Mouse (Mus musculus) embryonic facial prominence, embryonic 11.5 days (tissue): ENCODE results near the gene Mapk6. TPM values are rescaled to one million over a fixed set of nuclear protein-coding genes. Genes with fewer than 3 reads are reported as not detected.

Experiments used
- ATAC-seq: fragments of 200-750 bp; cut with Nextera tagmentation; replicated peaks from 2 replicates; pipeline ENCODE4 v1.8.0; 2017; ENCODE audit warnings: low read depth; ENCODE audit not compliant: insufficient number of reproducible peaks, low FRiP score, low TSS enrichment
- DNase-seq: peaks from one replicate; pipeline ENCODE4 v3.0.0-alpha.2; 2015; ENCODE audit warnings: low spot score
- H3K27ac ChIP-seq: fragments of 300-500 bp; sonication (generic); replicated peaks from 2 replicates; pipeline ENCODE4 v1.5.1; 2014; ENCODE audit warnings: mild to moderate bottlenecking, low read depth, low read length, control low read depth
- H3K27me3 ChIP-seq: fragments of 300-500 bp; sonication (generic); 2 replicates; pipeline ENCODE4 v1.6.1; 2014; ENCODE audit warnings: mild to moderate bottlenecking, low read length, moderate library complexity, mixed read lengths; ENCODE audit not compliant: control insufficient read depth, insufficient read depth
- H3K36me3 ChIP-seq: fragments of 300-500 bp; sonication (generic); replicated peaks from 2 replicates; pipeline ENCODE4 v1.6.1; 2014; ENCODE audit warnings: low read depth, mild to moderate bottlenecking, low read length, moderate library complexity, mixed read lengths; ENCODE audit not compliant: control insufficient read depth, insufficient read depth
- H3K4me1 ChIP-seq: fragments of 300-500 bp; sonication (generic); 2 replicates; pipeline ENCODE4 v1.6.1; 2014; ENCODE audit warnings: low read length, mixed read lengths; ENCODE audit not compliant: control insufficient read depth, insufficient read depth
- H3K4me2 ChIP-seq: fragments of 300-500 bp; sonication (generic); 2 replicates; pipeline ENCODE4 v1.6.1; 2014; ENCODE audit warnings: low read depth, mild to moderate bottlenecking, control low read depth, low read length, moderate library complexity
- H3K4me3 ChIP-seq: fragments of 300-500 bp; sonication (generic); 2 replicates; pipeline ENCODE4 v1.5.1; 2014; ENCODE audit warnings: low read depth, low read length, control low read depth
- H3K9ac ChIP-seq: fragments of 300-500 bp; sonication (generic); replicated peaks from 2 replicates; pipeline ENCODE4 v1.6.1; 2014; ENCODE audit warnings: mild to moderate bottlenecking, control low read depth, low read length
- H3K9me3 ChIP-seq: fragments of 300-500 bp; sonication (generic); replicated peaks from 2 replicates; pipeline ENCODE4 v1.6.1; 2016; ENCODE audit warnings: mild to moderate bottlenecking, low read length, inconsistent platforms, mixed read lengths; ENCODE audit not compliant: control insufficient read depth
- WGBS: fragments of 180-500 bp; shearing (Covaris S2); extraction: QIAGEN DNeasy Blood & Tissue Kit; methylation state at CpG from one replicate; pipeline ENCODE4 v1.1.7; 2014; 5-methylcytosine and 5-hydroxymethylcytosine counted together
- polyA plus RNA-seq: library from polyadenylated mRNA; unstranded; fragments of >200 nt; fragmentation: Nextera tagmentation; extraction: Ambion mirVana; gene quantifications from 2 replicates; pipeline ENCODE4 v1.2.1, GENCODE M21; 2014

The Mapk6 gene
- polyA plus RNA-seq, 1 experiment from 2014 or later, result 152 TPM

GRCm38 (mm10) chr9:75429040-75429439 lies 19.2 kb upstream of the Mapk6 start:
- 94% methylated on average over 2 of the region's 2 CpGs for WGBS
- no peaks in the 10 kb centered on the region for H3K36me3 ChIP-seq
- ATAC-seq (no peak), DNase-seq (no peak)
- no peak overlapping the region for H3K9ac ChIP-seq
- H3K9me3 ChIP-seq, result no peaks in the 10 kb centered on the region
- H3K4me1 ChIP-seq, result no peaks in the 10 kb centered on the region
- no peak overlapping the region for H3K4me2 ChIP-seq
- H3K4me3 ChIP-seq, result no peak overlapping the region
- H3K27me3 ChIP-seq, result no peaks in the 10 kb centered on the region
- no peak overlapping the region for H3K27ac ChIP-seq

DNA sequence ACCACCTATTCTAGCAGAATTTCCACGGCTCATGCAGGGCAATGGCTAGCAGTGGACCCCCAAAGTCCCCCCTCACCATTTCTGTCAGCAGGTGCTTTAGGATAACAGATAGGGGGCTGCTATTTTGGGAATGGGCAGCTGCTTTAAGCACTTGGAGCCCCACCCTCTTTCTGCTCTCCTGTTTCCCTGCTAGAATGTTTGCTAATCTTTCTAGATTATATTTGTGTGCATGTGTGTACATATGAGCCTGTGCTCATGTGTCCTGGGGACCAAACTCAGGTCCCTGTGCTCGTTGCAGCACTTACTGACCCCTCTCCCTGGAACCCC lies 18.4 kb upstream of the Mapk6 start:
- ATAC-seq (no peak), DNase-seq (no peak)
- Histone ChIP-seq H3K4me2 (no peak overlapping the region), H3K9ac (no peak overlapping the region), H3K27me3 (no peaks in the 10 kb centered on the region), H3K4me1 (no peaks in the 10 kb centered on the region), H3K4me3 (no peak overlapping the region), H3K9me3 (no peaks in the 10 kb centered on the region), H3K36me3 (no peaks in the 10 kb centered on the region), H3K27ac (no peak overlapping the region)
- 64% methylated on average over 2 of the region's 2 CpGs for WGBS

GRCm38 (mm10) chr9:75427366-75428273 lies 17.8 kb upstream of the Mapk6 start:
- ATAC-seq, result no peak
- no peak overlapping the region for H3K4me2 ChIP-seq
- 83% methylated on average over 9 of the region's 9 CpGs for WGBS
- H3K4me1 ChIP-seq, result no peaks in the 10 kb centered on the region
- no peak for DNase-seq
- H3K4me3 ChIP-seq, result no peak overlapping the region
- no peaks in the 10 kb centered on the region for H3K9me3 ChIP-seq
- H3K9ac ChIP-seq, result no peak overlapping the region
- no peaks in the 10 kb centered on the region for H3K36me3 ChIP-seq
- no peaks in the 10 kb centered on the region for H3K27me3 ChIP-seq
- H3K27ac ChIP-seq, result no peak overlapping the region

DNA sequence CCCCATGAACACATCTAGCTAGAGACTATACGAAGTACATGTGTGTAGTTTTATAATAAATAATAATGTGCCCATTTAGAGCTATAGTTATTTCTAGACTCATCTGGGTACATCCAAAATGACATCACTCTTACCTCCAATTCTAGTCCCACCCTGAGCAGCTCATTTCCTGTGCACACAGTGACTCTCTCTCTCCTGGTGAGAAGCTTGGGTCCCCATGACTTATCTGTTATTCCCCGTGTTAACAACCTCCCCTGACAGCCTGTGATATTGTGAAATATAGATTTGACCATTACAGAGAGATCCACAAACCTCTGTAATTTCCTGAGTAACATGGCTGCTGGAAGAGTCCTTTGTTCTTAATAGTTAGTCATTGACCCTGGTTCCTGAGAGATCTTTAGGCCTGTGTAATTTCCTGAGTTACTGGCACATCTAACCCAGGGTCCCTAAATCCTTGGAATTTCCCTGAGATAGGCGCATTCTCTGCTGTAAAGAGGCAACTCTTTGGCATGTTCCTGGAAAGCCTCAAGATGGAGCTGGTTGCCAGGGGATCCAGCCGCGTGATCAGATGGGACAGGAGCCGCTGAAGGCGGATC lies 16.1 kb upstream of the Mapk6 start:
- H3K27me3 ChIP-seq, result no peaks in the 10 kb centered on the region
- no peak overlapping the region for H3K9ac ChIP-seq
- no peaks in the 10 kb centered on the region for H3K9me3 ChIP-seq
- DNase-seq, result no peak
- no peak for ATAC-seq
- no peak overlapping the region for H3K27ac ChIP-seq
- H3K4me1 ChIP-seq, result no peaks in the 10 kb centered on the region
- no peaks in the 10 kb centered on the region for H3K36me3 ChIP-seq
- H3K4me3 ChIP-seq, result no peak overlapping the region
- WGBS, result 84% methylated on average over 7 of the region's 7 CpGs
- H3K4me2 ChIP-seq, result no peak overlapping the region

DNA sequence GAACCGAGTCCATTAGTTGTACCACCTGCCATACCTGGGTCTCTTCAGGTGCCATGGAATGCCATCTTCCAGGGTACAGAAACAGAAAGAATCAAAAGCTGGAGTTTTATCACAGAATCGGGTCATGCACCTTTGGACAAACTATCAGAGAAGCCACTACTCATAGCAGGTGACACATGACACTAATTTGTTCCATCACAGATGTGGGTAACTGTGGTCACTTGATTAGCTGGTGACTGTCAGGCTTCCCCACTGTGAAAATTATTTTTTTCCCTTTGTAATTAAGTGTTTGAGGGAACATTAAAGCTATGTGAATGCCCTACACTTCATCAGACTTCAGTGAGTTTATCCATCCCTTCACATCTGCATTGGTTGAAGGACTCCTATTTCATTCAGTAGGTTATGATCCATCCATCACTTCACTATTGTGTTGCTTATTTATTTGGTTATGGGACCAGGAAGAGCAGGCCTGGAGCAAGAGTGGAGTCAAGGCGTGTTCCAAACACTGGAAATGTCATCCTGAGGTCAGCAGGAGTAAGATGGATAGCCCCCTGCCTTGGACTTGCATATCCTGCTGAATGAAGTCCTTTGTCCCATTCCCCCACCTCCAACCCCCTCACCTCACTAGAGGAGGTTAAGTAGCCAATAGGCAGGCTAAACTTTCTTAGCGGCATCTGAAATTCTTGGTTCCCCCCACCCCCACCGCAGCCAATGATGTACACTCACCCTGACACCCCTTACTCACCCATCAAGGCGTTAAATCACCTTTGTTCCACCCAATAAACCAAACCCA lies 14.7 kb upstream of the Mapk6 start:
- H3K9me3 ChIP-seq, result no peaks in the 10 kb centered on the region
- H3K4me3 ChIP-seq, result no peak overlapping the region
- H3K36me3 ChIP-seq, result no peaks in the 10 kb centered on the region
- H3K27ac ChIP-seq, result no peak overlapping the region
- WGBS, result 65% methylated on average over 6 of the region's 6 CpGs
- ATAC-seq (no peak), DNase-seq (no peak)
- H3K27me3 ChIP-seq, result no peaks in the 10 kb centered on the region
- no peak overlapping the region for H3K9ac ChIP-seq
- no peak overlapping the region for H3K4me2 ChIP-seq
- H3K4me1 ChIP-seq, result no peaks in the 10 kb centered on the region

- Histone ChIP-seq H3K9ac (no peak overlapping the region), H3K36me3 (no peaks in the 10 kb centered on the region), H3K4me2 (no peak overlapping the region), H3K27me3 (no peaks in the 10 kb centered on the region), H3K4me1 (no peaks in the 10 kb centered on the region), H3K4me3 (no peak overlapping the region), H3K27ac (no peak overlapping the region), H3K9me3 (no peaks in the 10 kb centered on the region)
- 60% methylated on average over 5 of the region's 5 CpGs for WGBS
- DNase-seq (no peak), ATAC-seq (no peak)
Observed at GRCm38 (mm10) chr9:75423683-75424082, 13.9 kb upstream of the Mapk6 start.

DNA sequence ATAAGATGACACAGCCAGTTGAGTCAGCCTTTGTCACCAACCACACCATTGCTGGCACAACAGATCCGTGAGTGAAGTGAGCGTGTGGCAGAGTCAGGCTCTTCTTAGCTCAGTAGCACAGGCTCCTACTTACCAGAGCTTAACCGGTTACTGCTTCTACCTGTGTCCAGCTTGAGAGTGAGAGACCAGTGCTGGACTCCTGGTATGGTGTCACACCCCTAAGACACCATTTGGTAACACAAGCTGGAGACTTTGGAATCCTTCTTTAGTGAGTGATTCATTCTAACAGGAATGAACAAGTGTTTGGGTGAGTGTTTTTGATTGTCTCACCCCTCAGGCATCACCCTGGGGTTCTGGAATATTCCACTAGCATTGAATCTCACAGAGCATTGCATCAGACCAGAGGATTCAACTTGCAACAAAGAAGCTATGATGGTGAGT lies 12.5 kb upstream of the Mapk6 start:
- Histone ChIP-seq H3K36me3 (no peaks in the 10 kb centered on the region), H3K9me3 (no peaks in the 10 kb centered on the region), H3K9ac (no peak overlapping the region), H3K4me3 (no peak overlapping the region), H3K27ac (no peak overlapping the region), H3K27me3 (no peaks in the 10 kb centered on the region), H3K4me1 (no peaks in the 10 kb centered on the region), H3K4me2 (no peak overlapping the region)
- whole genome bisulfite sequencing, result 83% methylated on average over 3 of the region's 3 CpGs
- DNase-seq (no peak), ATAC-seq (no peak)

- Histone ChIP-seq H3K27me3 (no peaks in the 10 kb centered on the region), H3K4me1 (no peaks in the 10 kb centered on the region; the same call in 1 of the 2 replicates), H3K4me2 (no peak overlapping the region), H3K4me3 (no peak overlapping the region), H3K9ac (no peak overlapping the region), H3K36me3 (no peaks in the 10 kb centered on the region), H3K9me3 (no peaks in the 10 kb centered on the region), H3K27ac (no peak overlapping the region)
- WGBS, result 31% methylated on average over 5 of the region's 5 CpGs
- ATAC-seq (no peak), DNase-seq (no peak)
Observed at GRCm38 (mm10) chr9:75414204-75414603, 4.4 kb upstream of the Mapk6 start.
